Mouse (Mus musculus): ENCODE data around the gene 3110082J24Rik. TPM values are rescaled to one million over a fixed set of nuclear protein-coding genes. Genes with fewer than 3 reads are reported as not detected.
"Not testable (repeated sequence)": the region's sequence is repeated elsewhere in the genome, so short reads cannot be mapped to it uniquely, and the experiment has no call there.

3110082J24Rik gene
- polyA plus RNA-seq, 1 experiment from 2014 or later: not detected

DNA sequence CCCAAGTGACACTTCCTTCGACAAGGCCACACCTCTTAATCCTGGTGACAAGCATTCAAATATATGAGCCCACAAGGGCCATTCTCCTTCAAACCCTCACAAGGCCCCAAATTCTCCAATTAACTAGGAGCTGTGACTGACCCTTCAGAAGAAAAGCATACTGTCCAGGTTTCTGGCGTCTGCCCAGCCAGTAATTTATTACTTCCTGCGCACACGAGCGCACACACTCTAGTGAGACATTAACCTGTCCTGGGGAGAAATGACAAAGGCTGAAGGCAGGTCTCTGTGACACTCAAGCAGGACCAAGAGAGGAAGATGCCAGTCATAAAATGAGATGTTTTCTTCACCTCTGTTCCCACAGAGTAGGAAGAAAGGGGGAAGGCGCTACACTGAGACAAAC is 38.2 kb downstream of the 3110082J24Rik start:
- no peak overlapping the region for H3K27ac ChIP-seq (replicated peaks)
- ATAC-seq (ENCODE audit: extremely low read depth, insufficient number of reproducible peaks, low FRiP score, low TSS enrichment): no peak
- no peak overlapping the region for H3K4me2 ChIP-seq
- H3K4me3 ChIP-seq: no peak overlapping the region
- 82% methylated on average over 6 of the region's 6 CpGs for WGBS
- no peak overlapping the region for H3K9ac ChIP-seq
- H3K36me3 ChIP-seq: peaks cover 84% of the 10 kb centered on the region
- H3K27me3 ChIP-seq (replicated peaks): no peaks in the 10 kb centered on the region
- no peaks in the 10 kb centered on the region for H3K9me3 ChIP-seq
- peaks cover 14% of the 10 kb centered on the region for H3K4me1 ChIP-seq

DNA sequence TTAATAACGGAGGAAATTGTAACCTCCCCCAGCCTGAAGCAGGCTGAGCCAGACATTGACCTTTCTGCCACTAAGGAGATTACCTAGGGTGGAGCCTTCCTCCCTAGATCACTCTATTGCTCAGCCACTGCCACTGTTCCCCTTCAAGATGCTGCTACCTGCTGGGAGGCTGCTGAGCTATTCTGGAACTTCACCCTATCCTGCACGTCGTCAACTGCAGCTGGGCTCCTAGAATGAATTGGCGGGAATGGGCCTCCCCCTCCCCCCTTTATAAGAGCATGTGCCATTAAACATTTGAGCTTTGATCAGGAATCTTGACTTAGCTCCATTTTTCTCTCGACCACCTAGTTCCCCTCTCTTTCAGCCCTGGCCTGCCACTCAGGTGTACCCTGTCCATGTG is 46.3 kb downstream of the 3110082J24Rik start:
- ATAC-seq (ENCODE audit: extremely low read depth, insufficient number of reproducible peaks, low FRiP score, low TSS enrichment); H3K9ac ChIP-seq; H3K27me3 ChIP-seq (replicated peaks); H3K27ac ChIP-seq (replicated peaks); H3K4me3 ChIP-seq; H3K4me1 ChIP-seq; H3K4me2 ChIP-seq; H3K9me3 ChIP-seq: not testable (repeated sequence)
- 83% methylated on average over 5 of the region's 5 CpGs for WGBS
- H3K36me3 ChIP-seq: peaks cover 58% of the 10 kb centered on the region

DNA sequence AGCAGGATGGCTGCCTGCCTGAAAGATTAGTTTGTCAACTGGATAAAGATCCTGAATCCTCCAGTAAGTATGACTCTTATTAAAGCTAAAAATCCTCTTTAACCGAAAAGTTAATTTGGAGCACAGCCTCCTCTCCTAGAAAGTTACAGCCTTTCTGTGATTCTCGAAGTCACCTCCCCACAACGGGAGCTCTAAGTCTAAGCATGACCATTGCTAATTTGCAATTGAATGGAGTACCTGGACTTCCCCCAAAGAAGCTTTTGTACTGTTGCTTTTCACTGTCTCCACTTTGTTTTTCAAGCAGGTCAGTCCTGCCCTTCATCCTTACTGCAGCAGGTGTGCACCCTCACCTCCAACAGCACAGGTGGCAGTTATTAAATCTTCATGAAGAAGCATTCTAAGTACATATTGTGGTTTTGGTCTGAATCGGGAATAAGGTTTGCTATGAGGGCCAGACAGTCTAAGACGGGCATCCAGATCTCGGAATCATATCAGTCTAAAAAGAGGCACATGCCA is 47.6 kb downstream of the 3110082J24Rik start:
- Histone ChIP-seq H3K9me3 (no peaks in the 10 kb centered on the region), H3K4me1 (no peaks in the 10 kb centered on the region), H3K4me2 (no peak overlapping the region), H3K27ac (replicated peaks) (no peak overlapping the region), H3K4me3 (no peak overlapping the region), H3K27me3 (replicated peaks) (no peaks in the 10 kb centered on the region), H3K9ac (no peak overlapping the region), H3K36me3 (peaks cover 45% of the 10 kb centered on the region)
- 92% methylated on average over 6 of the region's 6 CpGs for WGBS
- no peak for ATAC-seq (ENCODE audit: extremely low read depth, insufficient number of reproducible peaks, low FRiP score, low TSS enrichment)

Other genes with a start within 250 kb of the 3110082J24Rik start
- gene Il6, start 93.0 kb downstream of the 3110082J24Rik start, polyA plus RNA-seq (2015; fragmentation: Nextera tagmentation; extraction: Ambion mirVana): 0.17 and 0.37 TPM in 2 replicates
- 117 and 127 TPM in 2 replicates for gene Tyms, start 32.5 kb downstream of the 3110082J24Rik start, polyA plus RNA-seq (2015; fragmentation: Nextera tagmentation; extraction: Ambion mirVana)
- 0.17 and 0.25 TPM in 2 replicates for gene Garem2, start 925 bp downstream of the 3110082J24Rik start, polyA plus RNA-seq (2015; fragmentation: Nextera tagmentation; extraction: Ambion mirVana)
- 212 and 223 TPM in 2 replicates for gene Hadha, start 49.1 kb upstream of the 3110082J24Rik start, polyA plus RNA-seq (2015; fragmentation: Nextera tagmentation; extraction: Ambion mirVana)
- 318 and 345 TPM in 2 replicates for gene Hadhb, start 49.2 kb upstream of the 3110082J24Rik start, polyA plus RNA-seq (2015; fragmentation: Nextera tagmentation; extraction: Ambion mirVana)
- gene Adgrf3, start 99.6 kb upstream of the 3110082J24Rik start, polyA plus RNA-seq (2015; fragmentation: Nextera tagmentation; extraction: Ambion mirVana): 0.19 and 0.78 TPM in 2 replicates
- gene Selenoi, start 126.5 kb upstream of the 3110082J24Rik start, polyA plus RNA-seq (2015; fragmentation: Nextera tagmentation; extraction: Ambion mirVana): 13.6 and 15.5 TPM in 2 replicates
- gene Drc1, start 175.3 kb upstream of the 3110082J24Rik start, polyA plus RNA-seq (2015; fragmentation: Nextera tagmentation; extraction: Ambion mirVana): 0.05 and 0.11 TPM in 2 replicates

Data from heart, embryonic 13.5 days (tissue).